Mouse (Mus musculus) kidney, embryonic 15.5 days (tissue): ENCODE data around the gene Ibsp. TPM values are rescaled to one million over a fixed set of nuclear protein-coding genes. Genes with fewer than 3 reads are reported as not detected.

ENCODE experiments used
- ATAC-seq: fragments of 200-750 bp; cut with Nextera tagmentation; replicated peaks from 2 replicates; pipeline ENCODE4 v1.8.0; 2017; ENCODE audit warnings: moderate TSS enrichment; ENCODE audit not compliant: low FRiP score
- H3K27ac ChIP-seq: fragments of 300-500 bp; sonication (generic); 2 replicates; pipeline ENCODE4 v1.5.1; 2015; ENCODE audit warnings: mild to moderate bottlenecking, inconsistent platforms
- H3K27me3 ChIP-seq: fragments of 300-500 bp; sonication (generic); 2 replicates; pipeline ENCODE4 v1.6.1; 2015; ENCODE audit warnings: inconsistent platforms
- H3K36me3 ChIP-seq: fragments of 300-500 bp; sonication (generic); 2 replicates; pipeline ENCODE4 v1.6.1; 2015; ENCODE audit warnings: inconsistent platforms
- H3K4me1 ChIP-seq: fragments of 300-500 bp; sonication (generic); 2 replicates; pipeline ENCODE4 v1.6.1; 2015; ENCODE audit warnings: inconsistent platforms
- H3K4me2 ChIP-seq: fragments of 300-500 bp; sonication (generic); 2 replicates; pipeline ENCODE4 v1.6.1; 2015; ENCODE audit warnings: moderate library complexity, mild to moderate bottlenecking, inconsistent platforms
- H3K4me3 ChIP-seq: fragments of 300-500 bp; sonication (generic); replicated peaks from 2 replicates; pipeline ENCODE4 v1.5.1; 2015; ENCODE audit warnings: mild to moderate bottlenecking, inconsistent platforms
- H3K9ac ChIP-seq: fragments of 300-500 bp; sonication (generic); 2 replicates; pipeline ENCODE4 v1.6.1; 2015; ENCODE audit warnings: mild to moderate bottlenecking, inconsistent platforms
- H3K9me3 ChIP-seq: fragments of 300-500 bp; sonication (generic); replicated peaks from 2 replicates; pipeline ENCODE4 v1.6.1; 2016; ENCODE audit warnings: inconsistent platforms
- WGBS: fragments of 180-500 bp; shearing (Covaris S2); methylation state at CpG from one replicate; pipeline ENCODE4 v1.1.7; 2015; ENCODE audit warnings: mixed read lengths; 5-methylcytosine and 5-hydroxymethylcytosine counted together
- polyA plus RNA-seq: library from polyadenylated mRNA; unstranded; fragments of >200 nt; fragmentation: Nextera tagmentation; extraction: Ambion mirVana; gene quantifications from 2 replicates; pipeline ENCODE4 v1.2.1, GENCODE M21; 2015

Gene Ibsp
- 0.14 and 160 TPM in 2 replicates for polyA plus RNA-seq

DNA sequence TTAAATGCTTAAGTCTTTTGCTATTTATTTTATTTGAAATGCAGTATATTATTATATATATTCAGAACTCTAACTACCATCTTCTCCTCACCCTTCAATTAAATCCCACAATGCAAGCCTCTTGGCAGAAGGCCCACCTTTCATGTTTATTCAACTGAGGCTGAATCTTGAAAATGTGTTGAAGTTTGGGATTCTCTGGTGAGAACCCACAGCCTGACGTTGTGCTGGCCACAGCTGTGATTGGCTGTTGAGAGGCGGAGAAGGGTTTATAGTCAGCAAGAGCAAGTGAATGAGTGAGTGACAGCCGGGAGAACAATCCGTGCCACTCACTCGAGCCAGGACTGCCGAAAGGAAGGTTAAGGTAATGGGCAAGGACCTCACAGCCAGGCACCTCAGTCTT, at the start of gene Ibsp:
TSS of gene Ibsp (plus strand) at position 178 of the 400 bp plus-strand sequence.
- no peak within 1 kb of the TSS for H3K27ac ChIP-seq
- H3K4me1 ChIP-seq: no peaks in the 10 kb centered on the region
- H3K36me3 ChIP-seq: no peaks in the 10 kb centered on the region
- 69% methylated on average over 6 of the region's 6 CpGs for WGBS
- H3K4me3 ChIP-seq: no peak within 1 kb of the TSS
- ATAC-seq: no peak
- H3K9me3 ChIP-seq: no peaks in the 10 kb centered on the region
- no peak within 1 kb of the TSS for H3K4me2 ChIP-seq
- no peaks in the 10 kb centered on the region for H3K27me3 ChIP-seq
- no peak within 1 kb of the TSS for H3K9ac ChIP-seq

DNA sequence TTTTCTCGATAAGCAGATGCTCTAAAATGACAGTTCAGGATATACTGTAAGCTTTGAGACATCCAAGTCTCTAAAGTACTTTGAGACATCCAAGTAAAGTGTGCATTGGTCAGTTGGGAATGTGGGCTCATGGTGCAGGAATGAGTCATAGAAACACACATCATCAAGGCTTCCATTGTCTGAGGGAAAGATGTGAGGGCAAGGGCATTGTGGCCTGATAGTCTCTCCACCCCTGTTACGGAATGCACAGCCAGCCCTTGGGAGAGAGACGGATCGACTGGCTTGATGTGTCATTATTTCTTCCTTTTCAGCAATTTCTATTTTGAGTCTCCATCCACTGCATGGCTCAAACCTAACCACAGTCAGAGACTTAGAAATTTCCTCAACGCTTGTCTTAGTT, 47.2 kb upstream of the Ibsp start:
- no peak for ATAC-seq
- Histone ChIP-seq H3K9me3 (no peaks in the 10 kb centered on the region), H3K9ac (no peak overlapping the region), H3K36me3 (no peaks in the 10 kb centered on the region), H3K27ac (no peak overlapping the region), H3K4me2 (no peak overlapping the region), H3K4me1 (no peaks in the 10 kb centered on the region), H3K4me3 (no peak overlapping the region), H3K27me3 (no peaks in the 10 kb centered on the region)
- WGBS: 87% methylated on average over 5 of the region's 5 CpGs

DNA sequence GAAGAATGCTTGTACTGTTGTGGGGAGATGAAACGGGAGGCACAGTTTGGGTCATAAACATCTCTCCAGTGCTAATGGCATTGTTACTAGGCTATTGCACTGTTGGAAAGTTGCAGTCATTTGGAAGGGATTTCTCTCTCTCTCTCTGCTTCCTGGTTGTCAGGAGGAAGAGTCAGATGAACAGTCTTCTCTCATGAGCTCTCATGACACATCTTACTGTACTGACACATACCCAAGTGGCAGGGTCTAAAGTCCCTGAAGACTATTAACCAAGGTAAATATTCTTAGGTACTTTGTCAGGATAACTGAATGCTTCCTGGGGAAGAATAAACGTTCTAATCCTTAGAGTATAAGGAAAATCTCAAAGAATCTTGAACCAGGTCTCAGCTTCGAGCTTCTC, 42.4 kb upstream of the Ibsp start:
- Histone ChIP-seq H3K27me3 (no peaks in the 10 kb centered on the region), H3K4me1 (no peaks in the 10 kb centered on the region), H3K27ac (no peak overlapping the region), H3K4me3 (no peak overlapping the region), H3K36me3 (no peaks in the 10 kb centered on the region), H3K9me3 (no peaks in the 10 kb centered on the region), H3K9ac (no peak overlapping the region), H3K4me2 (no peak overlapping the region)
- ATAC-seq: no peak
- WGBS: 60% methylated on average over 3 of the region's 3 CpGs

DNA sequence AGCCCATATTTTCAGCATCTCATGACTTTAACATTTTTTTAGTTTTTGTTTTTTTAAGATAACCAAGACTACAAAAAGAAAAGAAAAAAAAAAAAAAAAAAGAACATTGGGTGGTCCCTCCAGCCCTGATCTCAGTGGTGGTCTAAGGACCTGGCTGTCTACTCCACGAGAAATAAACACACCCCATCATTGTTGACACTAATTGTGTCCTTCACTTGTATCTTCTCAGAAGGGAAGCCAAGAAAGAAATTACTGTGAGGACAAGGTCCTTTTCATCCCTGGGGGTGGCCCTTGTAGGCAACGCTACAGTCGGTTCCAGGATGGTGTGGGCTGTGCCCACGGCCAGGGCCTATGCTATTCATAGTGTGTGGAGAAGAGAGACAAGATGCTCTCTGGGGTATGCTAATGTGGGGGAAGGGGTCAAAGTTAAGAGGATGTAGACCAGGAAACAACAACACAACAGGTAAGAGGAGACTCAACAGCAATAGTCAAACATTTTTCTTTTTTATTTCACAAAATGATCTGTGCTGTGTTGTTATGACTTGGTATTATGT, 37.0 kb upstream of the Ibsp start:
- H3K27ac ChIP-seq: no peak overlapping the region
- no peaks in the 10 kb centered on the region for H3K9me3 ChIP-seq
- 77% methylated on average over 4 of the region's 4 CpGs for WGBS
- H3K27me3 ChIP-seq: no peaks in the 10 kb centered on the region
- H3K4me2 ChIP-seq: no peak overlapping the region
- H3K4me3 ChIP-seq: no peak overlapping the region
- H3K36me3 ChIP-seq: no peaks in the 10 kb centered on the region
- H3K9ac ChIP-seq: no peak overlapping the region
- no peaks in the 10 kb centered on the region for H3K4me1 ChIP-seq
- no peak for ATAC-seq

DNA sequence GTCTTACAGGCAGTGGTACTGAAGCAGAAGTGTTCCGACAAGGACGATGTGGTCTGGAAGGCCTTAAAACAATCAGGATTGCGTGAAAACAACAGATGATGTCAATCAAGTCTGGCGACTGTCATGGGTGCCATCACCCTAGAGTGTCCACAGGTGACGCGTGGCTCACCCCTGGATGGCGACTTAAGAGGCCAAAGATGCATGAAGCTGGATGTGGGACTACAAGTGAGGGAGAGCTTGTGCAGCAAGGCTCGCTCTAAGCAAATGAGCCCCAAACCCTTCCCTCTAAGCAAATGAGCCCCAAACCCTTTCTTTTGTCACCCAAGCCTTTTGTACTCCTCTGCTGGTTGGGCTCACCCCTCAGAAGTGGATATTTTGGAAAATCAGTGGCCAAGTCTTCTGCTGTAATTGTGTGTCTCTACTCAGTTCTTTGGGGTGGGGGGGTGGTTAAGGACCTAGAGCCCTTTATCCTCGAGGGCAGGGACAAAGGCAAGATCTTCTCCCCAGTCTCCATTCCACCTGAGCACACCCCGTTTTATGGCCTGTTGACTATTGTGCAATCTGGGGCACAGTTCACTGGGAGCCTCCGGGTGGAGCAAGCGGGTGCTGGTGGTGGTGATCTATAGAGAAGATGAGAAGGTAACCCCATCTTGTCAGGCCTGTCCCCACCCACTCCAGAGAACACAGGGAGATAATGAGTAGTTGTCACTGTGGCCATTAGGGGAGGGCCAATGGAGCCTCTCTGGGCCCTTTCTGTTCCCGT, 35.8 kb upstream of the Ibsp start:
- Histone ChIP-seq H3K9ac (no peak overlapping the region), H3K4me2 (no peak overlapping the region), H3K27me3 (no peaks in the 10 kb centered on the region), H3K4me1 (no peaks in the 10 kb centered on the region), H3K27ac (no peak overlapping the region), H3K36me3 (no peaks in the 10 kb centered on the region), H3K9me3 (no peaks in the 10 kb centered on the region), H3K4me3 (no peak overlapping the region)
- WGBS: 85% methylated on average over 13 of the region's 13 CpGs
- ATAC-seq: no peak

DNA sequence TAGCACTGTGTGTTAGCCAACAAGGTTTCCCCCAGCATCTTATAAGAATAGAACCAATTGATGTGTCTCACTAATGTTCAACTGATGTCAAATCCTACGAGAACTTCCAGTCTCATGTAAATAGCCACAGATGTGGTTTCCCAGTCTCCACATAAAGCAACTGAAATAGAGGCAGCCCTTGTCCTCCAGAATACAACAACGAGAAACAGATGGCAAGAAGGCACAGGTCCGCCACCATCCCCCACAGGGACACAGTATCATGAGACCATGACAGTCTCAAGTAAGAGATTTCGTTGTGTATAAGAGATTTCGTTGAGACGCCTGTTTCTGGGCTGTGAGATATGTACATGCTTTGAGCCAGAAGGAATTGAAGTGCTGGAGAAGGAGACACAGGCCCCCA, 4.8 kb upstream of the Ibsp start:
- no peak for ATAC-seq
- H3K36me3 ChIP-seq: no peaks in the 10 kb centered on the region
- 81% methylated on average over 6 of the region's 6 CpGs for WGBS
- H3K27me3 ChIP-seq: no peaks in the 10 kb centered on the region
- no peak overlapping the region for H3K27ac ChIP-seq
- H3K9me3 ChIP-seq: no peaks in the 10 kb centered on the region
- H3K4me1 ChIP-seq: no peaks in the 10 kb centered on the region
- H3K4me3 ChIP-seq: no peak overlapping the region
- no peak overlapping the region for H3K9ac ChIP-seq
- no peak overlapping the region for H3K4me2 ChIP-seq

DNA sequence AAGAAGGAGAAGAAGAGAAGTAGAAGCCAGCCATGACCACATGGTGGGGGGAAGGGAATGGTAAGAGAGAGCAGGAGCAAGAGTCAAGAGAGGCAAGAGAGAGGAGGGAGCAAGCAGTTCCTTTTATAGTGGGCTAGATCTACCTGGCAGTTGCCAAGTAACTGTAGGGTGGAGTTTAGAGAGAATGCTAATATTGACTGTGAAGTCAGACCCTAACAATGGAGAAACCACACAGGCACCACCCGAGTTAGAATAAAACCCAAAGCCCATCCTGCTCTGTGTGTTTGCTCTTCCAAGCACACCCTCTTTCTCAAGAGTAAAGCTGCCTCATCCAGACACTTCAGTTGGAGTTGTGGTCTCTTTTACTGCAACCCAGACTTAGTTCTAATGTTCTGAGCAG, 15.1 kb downstream of the Ibsp start:
- Histone ChIP-seq H3K27ac (no peak overlapping the region), H3K9ac (no peak overlapping the region), H3K36me3 (no peaks in the 10 kb centered on the region), H3K9me3 (no peaks in the 10 kb centered on the region), H3K4me1 (no peaks in the 10 kb centered on the region), H3K27me3 (no peaks in the 10 kb centered on the region), H3K4me3 (no peak overlapping the region), H3K4me2 (no peak overlapping the region)
- ATAC-seq: no peak
- WGBS: 81% methylated on average over 1 of the region's 1 CpGs

DNA sequence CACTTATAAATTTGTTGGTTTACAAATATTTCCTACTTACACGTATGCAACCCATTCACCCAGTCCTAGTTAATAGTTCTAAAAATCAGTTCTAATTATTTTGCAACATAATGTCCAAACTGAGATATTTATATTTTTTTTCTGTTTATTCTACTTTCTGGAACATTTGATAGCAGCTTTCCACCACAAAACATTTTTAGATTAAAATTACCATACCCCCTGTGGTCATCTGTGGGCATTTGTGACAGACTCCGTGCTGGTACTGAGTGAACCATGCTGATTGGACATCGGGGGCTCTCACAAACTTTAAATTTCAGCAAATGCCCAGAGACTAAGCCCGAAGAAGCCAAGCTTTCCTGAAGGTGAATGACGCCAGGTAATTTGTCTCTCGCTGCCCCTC, 26.1 kb downstream of the Ibsp start, which contains the start of gene Mepe:
TSS of gene Mepe (plus strand) at position 301 of the 400 bp plus-strand sequence.
- Histone ChIP-seq H3K27ac (no peak within 1 kb of the TSS), H3K27me3 (no peaks in the 10 kb centered on the region), H3K4me3 (no peak within 1 kb of the TSS), H3K4me2 (no peak within 1 kb of the TSS), H3K36me3 (no peaks in the 10 kb centered on the region), H3K9me3 (no peaks in the 10 kb centered on the region), H3K4me1 (no peaks in the 10 kb centered on the region), H3K9ac (no peak within 1 kb of the TSS)
- ATAC-seq: no peak
- WGBS: 89% methylated on average over 6 of the region's 6 CpGs

DNA sequence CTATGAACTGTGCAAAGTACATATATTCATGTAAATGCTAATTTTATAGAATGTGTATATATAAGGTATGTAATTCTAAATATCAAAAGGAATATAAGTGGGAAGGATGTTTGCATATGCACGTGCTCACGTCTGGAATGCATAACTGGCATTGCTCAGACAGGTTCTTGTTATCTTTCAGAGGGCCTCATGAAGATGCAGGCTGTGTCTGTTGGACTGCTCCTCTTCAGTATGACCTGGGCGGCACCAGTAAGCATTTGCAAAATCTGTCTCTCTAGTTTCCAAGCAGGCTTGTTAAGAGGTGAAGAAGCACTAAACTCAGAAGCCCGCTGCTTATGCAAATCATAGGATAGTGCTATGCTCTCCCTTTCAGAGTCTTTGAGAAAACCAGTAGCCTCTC, 27.9 kb downstream of the Ibsp start:
- no peaks in the 10 kb centered on the region for H3K36me3 ChIP-seq
- no peak overlapping the region for H3K27ac ChIP-seq
- 78% methylated on average over 4 of the region's 4 CpGs for WGBS
- no peak overlapping the region for H3K9ac ChIP-seq
- H3K4me1 ChIP-seq: no peaks in the 10 kb centered on the region
- no peaks in the 10 kb centered on the region for H3K9me3 ChIP-seq
- ATAC-seq: no peak
- no peak overlapping the region for H3K4me3 ChIP-seq
- no peak overlapping the region for H3K4me2 ChIP-seq
- H3K27me3 ChIP-seq: 0 out of 2 replicates have a peak, but pooled peaks cover 3% of the 10 kb centered on the region

DNA sequence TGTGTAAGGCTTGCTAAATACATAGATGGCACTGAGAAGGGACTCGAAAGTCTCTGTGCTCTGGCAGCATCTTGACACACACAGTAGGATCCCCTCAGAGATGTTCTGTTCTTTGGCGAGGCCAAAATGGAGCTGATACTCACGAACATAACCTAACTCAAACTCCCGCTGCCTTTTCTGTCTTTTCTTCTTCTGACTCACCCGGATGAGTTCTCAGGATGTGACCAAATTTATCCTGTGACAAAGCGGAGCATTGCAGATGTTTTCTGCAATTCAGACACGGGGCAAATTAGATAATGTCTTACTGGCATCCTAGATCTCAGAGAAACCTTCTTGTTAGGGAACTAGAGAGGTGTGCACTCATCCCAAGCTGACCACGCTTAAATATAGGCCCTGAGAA, 28.4 kb downstream of the Ibsp start:
- Histone ChIP-seq H3K9me3 (no peaks in the 10 kb centered on the region), H3K4me3 (no peak overlapping the region), H3K27me3 (0 out of 2 replicates have a peak, but pooled peaks cover 3% of the 10 kb centered on the region), H3K9ac (no peak overlapping the region), H3K4me1 (no peaks in the 10 kb centered on the region), H3K4me2 (no peak overlapping the region), H3K36me3 (no peaks in the 10 kb centered on the region), H3K27ac (no peak overlapping the region)
- no peak for ATAC-seq
- WGBS: 79% methylated on average over 8 of the region's 8 CpGs

DNA sequence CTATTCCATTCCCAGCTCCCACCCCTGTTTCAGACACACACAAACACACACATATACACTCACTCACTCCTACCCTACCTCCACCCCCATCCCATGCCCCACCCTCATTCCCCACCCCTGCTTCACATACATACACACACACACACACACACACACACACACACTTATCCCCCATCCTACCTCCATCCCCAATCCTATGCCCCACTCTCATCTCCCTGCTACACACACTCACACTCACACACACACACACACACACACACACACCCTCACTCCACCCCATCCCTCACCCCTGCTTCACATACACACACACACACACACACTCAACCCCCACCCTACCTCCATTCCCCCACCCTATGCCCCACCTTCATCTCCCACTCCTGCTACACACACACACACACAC, 28.9 kb downstream of the Ibsp start:
- Histone ChIP-seq H3K4me1 (no peaks in the 10 kb centered on the region), H3K27ac (no peak overlapping the region), H3K27me3 (0 out of 2 replicates have a peak, but pooled peaks cover 3% of the 10 kb centered on the region), H3K4me2 (no peak overlapping the region), H3K9me3 (no peaks in the 10 kb centered on the region), H3K4me3 (no peak overlapping the region), H3K9ac (no peak overlapping the region), H3K36me3 (no peaks in the 10 kb centered on the region)
- ATAC-seq: peak; percentile 43; the same call in 1 of the 2 replicates

DNA sequence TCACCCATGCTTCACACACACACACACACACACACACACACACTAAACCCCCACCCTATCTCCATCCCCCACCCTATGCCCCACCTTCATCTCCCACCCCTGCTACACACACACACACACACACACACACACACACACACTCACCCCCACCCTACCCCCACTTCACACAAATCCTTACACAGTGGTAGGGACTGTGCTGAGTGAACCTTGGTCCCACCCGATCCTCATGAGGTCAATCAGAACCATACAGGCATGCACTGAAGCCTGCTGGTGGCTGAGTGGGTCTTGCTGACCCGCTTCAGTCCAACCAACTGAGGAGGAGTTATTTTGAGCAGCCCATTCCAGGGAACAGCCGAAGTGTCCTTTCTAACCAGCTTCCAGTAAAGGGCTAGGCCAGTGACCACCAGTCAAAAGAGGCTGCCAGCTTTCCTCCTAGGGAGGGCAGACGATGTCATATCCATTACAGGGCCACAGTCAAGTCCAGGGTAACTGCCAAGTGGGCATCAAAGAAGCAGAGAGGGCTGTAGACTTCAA, 29.4 kb downstream of the Ibsp start:
- Histone ChIP-seq H3K27me3 (0 out of 2 replicates have a peak, but pooled peaks cover 3% of the 10 kb centered on the region), H3K36me3 (no peaks in the 10 kb centered on the region), H3K4me1 (peaks cover 4% of the 10 kb centered on the region; the same call in 1 of the 2 replicates), H3K9ac (no peak overlapping the region), H3K4me2 (no peak overlapping the region), H3K4me3 (no peak overlapping the region), H3K27ac (no peak overlapping the region), H3K9me3 (no peaks in the 10 kb centered on the region)
- WGBS: 74% methylated on average over 4 of the region's 4 CpGs
- ATAC-seq: peak; percentile 54; the same call in 1 of the 2 replicates
